Comparison of ENCODE assay signal across 18 mouse cellular contexts in the genomic region with DNA sequence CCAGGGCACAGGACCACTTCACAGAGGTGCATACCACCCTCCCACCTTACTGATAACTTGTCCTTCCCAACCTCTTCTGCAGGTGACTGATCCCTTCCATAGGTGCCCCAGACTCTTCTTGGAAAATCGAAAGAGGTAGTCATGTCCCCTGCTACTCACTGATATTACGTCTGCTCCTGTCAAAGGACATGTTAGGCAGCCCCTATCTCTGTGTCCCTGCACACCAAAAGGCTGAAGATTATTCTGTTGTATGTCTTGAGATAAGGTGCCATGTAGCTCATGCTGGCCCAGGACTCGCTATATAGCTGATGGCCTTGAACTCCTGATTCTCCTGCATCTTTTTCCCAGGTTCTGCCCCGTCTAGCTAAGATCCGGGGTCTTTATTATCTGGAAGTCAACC. TPM values are rescaled to one million over a fixed set of nuclear protein-coding genes. Genes with fewer than 3 reads are reported as not detected.
DNase-seq lines count a peak whose midpoint lies in the region; ATAC-seq and TF ChIP-seq lines count a peak whose summit lies in the region.
"Had no signal": no experiment of that assay in that cellular context is flagged by ENCODE, and none has a peak within 500 bp of the region (broad histone marks: within the 10 kb centered on the region; RNA-seq: fewer than 3 reads in every experiment).

No protein-coding gene starts in this region.

- H3K9me3 ChIP-seq in MEL (replicated peaks; ENCODE audit: insufficient read depth, low read length): no peaks in the 10 kb centered on the region
- H3K9me3 ChIP-seq in liver, embryonic 13.5 days (replicated peaks): no peaks in the 10 kb centered on the region
- H3K9me3 ChIP-seq in liver, postnatal 0 days (ENCODE audit: low read length): no peaks in the 10 kb centered on the region
- H3K9me3 ChIP-seq: embryonic facial prominence, embryonic 12.5 days; forebrain, embryonic 15.5 days; heart, embryonic 13.5 days had no signal

- no peak overlapping the region for H3K9ac ChIP-seq in MEL (ENCODE audit: control insufficient read depth, low read depth, low read length, poor library complexity, severe bottlenecking)
- peak overlapping the region; percentile 15; the same call in 1 of the 2 replicates for H3K9ac ChIP-seq in liver, embryonic 13.5 days
- H3K9ac ChIP-seq in liver, postnatal 0 days (replicated peaks): no peak overlapping the region
- H3K9ac ChIP-seq: embryonic facial prominence, embryonic 12.5 days; forebrain, embryonic 15.5 days; heart, embryonic 13.5 days had no signal

- TF ChIP-seq RAD21 in MEL (IDR thresholded peaks at IDR 0.05; ENCODE audit: low read depth, low read length): no peak

- WGBS in liver, embryonic 13.5 days (ENCODE audit: insufficient replicate concordance): 36% methylated on average over 5 of the region's 5 CpGs
- WGBS in liver, postnatal 0 days (ENCODE audit: insufficient replicate concordance): 60% methylated on average over 5 of the region's 5 CpGs

- peaks cover 0 to 2% of the 10 kb centered on the region in 2 experiments; a peak in 1 of 4 replicates for H3K27me3 ChIP-seq in MEL (ENCODE audit: control insufficient read depth in 1 of 2, insufficient read depth in 2 of 2, low read length in 2 of 2)
- peaks cover 29% of the 10 kb centered on the region for H3K27me3 ChIP-seq in liver, embryonic 13.5 days
- 0 out of 2 replicates have a peak, but pooled peaks cover 6% of the 10 kb centered on the region for H3K27me3 ChIP-seq in liver, postnatal 0 days (ENCODE audit: insufficient read depth, low read length)
- H3K27me3 ChIP-seq: embryonic facial prominence, embryonic 12.5 days; forebrain, embryonic 15.5 days had no signal

- H3K27ac ChIP-seq in MEL (ENCODE audit: control insufficient read depth, low read depth, low read length): no peak overlapping the region
- no peak overlapping the region for H3K27ac ChIP-seq in liver, embryonic 13.5 days
- H3K27ac ChIP-seq in liver, postnatal 0 days (ENCODE audit: low read depth): no peak overlapping the region
- H3K27ac ChIP-seq: embryonic facial prominence, embryonic 12.5 days; forebrain, embryonic 15.5 days; heart, embryonic 13.5 days had no signal

- no peak for TF ChIP-seq CTCF in MEL (IDR thresholded peaks at IDR 0.05 in 2 of 3, conservative IDR thresholded peaks at IDR 0.05 in 1 of 3; ENCODE audit: control insufficient read depth in 1 of 3, insufficient read depth in 1 of 3, low read depth in 2 of 3, low read length in 3 of 3, poor library complexity in 1 of 3, severe bottlenecking in 1 of 3)
- TF ChIP-seq CTCF in liver, postnatal 0 days (IDR thresholded peaks at IDR 0.05; ENCODE audit: low read depth): no peak

- H3K4me1 ChIP-seq in MEL (ENCODE audit: control insufficient read depth in 1 of 2, insufficient read depth in 2 of 2, low read length in 2 of 2): no peaks in the 10 kb centered on the region; a peak in 1 of 4 replicates
- peaks cover 37% of the 10 kb centered on the region for H3K4me1 ChIP-seq in liver, embryonic 13.5 days (replicated peaks)
- H3K4me1 ChIP-seq in liver, postnatal 0 days (ENCODE audit: insufficient read depth): no peaks in the 10 kb centered on the region
- H3K4me1 ChIP-seq: forebrain, embryonic 15.5 days; heart, embryonic 13.5 days had no signal

- TF ChIP-seq POLR2A in MEL (IDR thresholded peaks at IDR 0.05; ENCODE audit: control insufficient read depth in 1 of 2, insufficient read depth in 1 of 2, low read depth in 1 of 2, low read length in 2 of 2, poor library complexity in 1 of 2): no peak

- H3K36me3 ChIP-seq in MEL (ENCODE audit: control insufficient read depth in 1 of 2, insufficient read depth in 2 of 2, low read length in 2 of 2): no peaks in the 10 kb centered on the region
- no peaks in the 10 kb centered on the region for H3K36me3 ChIP-seq in liver, embryonic 13.5 days
- no peaks in the 10 kb centered on the region for H3K36me3 ChIP-seq in liver, postnatal 0 days (replicated peaks; ENCODE audit: insufficient read depth, low read length)
- H3K36me3 ChIP-seq: embryonic facial prominence, embryonic 12.5 days; forebrain, embryonic 15.5 days; heart, embryonic 13.5 days had no signal

- no peaks in the 10 kb centered on the region for H3K79me2 ChIP-seq in MEL (ENCODE audit: control insufficient read depth, insufficient read depth, low read length, poor library complexity)

- H3K4me3 ChIP-seq in MEL (ENCODE audit: control insufficient read depth in 1 of 2, insufficient read depth in 1 of 2, low read depth in 2 of 2, low read length in 2 of 2): no peak overlapping the region
- H3K4me3 ChIP-seq in liver, embryonic 13.5 days (replicated peaks): no peak overlapping the region
- no peak overlapping the region for H3K4me3 ChIP-seq in liver, postnatal 0 days (ENCODE audit: low read depth, low read length)
- H3K4me3 ChIP-seq: embryonic facial prominence, embryonic 12.5 days; forebrain, embryonic 15.5 days; heart, embryonic 13.5 days had no signal

- peak in 1 of 2 experiments; percentile 46; a peak in 1 of 4 replicates for TF ChIP-seq EP300 in MEL (IDR thresholded peaks at IDR 0.05; ENCODE audit: low read depth in 1 of 2, low read length in 2 of 2)
- TF ChIP-seq EP300 in liver, postnatal 0 days (IDR thresholded peaks at IDR 0.05; ENCODE audit: low read depth): peak; percentile 49; the same call in 1 of the 2 replicates

- peak overlapping the region; percentile 29 for H3K4me2 ChIP-seq in liver, embryonic 13.5 days
- no peak overlapping the region for H3K4me2 ChIP-seq in liver, postnatal 0 days (ENCODE audit: low read depth, low read length)
- H3K4me2 ChIP-seq: embryonic facial prominence, embryonic 12.5 days; forebrain, embryonic 15.5 days; heart, embryonic 13.5 days had no signal

- DNase-seq in MEL (ENCODE audit: low read depth, low spot score): no peak
- DNase-seq in c-Kit-positive CD71-positive TER-119-positive erythroid progenitor cells, embryonic 14.5 days (ENCODE audit: low spot score): peak; percentile 33
- DNase-seq in liver, embryonic 13.5 days: peak; percentile 50
- DNase-seq in liver, postnatal 0 days: no peak
- DNase-seq in left cerebral cortex, adult 9 months (ENCODE audit: low spot score in 2 of 2): no peak
- DNase-seq in lung, postnatal 25 days (ENCODE audit: low spot score): no peak
- no peak for DNase-seq in layer of hippocampus, adult 18-20 months (ENCODE audit: low spot score in 2 of 2)
- DNase-seq: adrenal gland, adult 2 months; adrenal gland, postnatal 25 days; cerebellum, adult 11 months; cerebellum, adult 8-10 months; cerebellum, postnatal 14 days; gastrocnemius, postnatal 14 days; heart, postnatal 36 days had no signal

- peak; percentile 92 for ATAC-seq in liver, embryonic 13.5 days (ENCODE audit: low read depth)
- no peak for ATAC-seq in liver, postnatal 0 days
- ATAC-seq: forebrain, embryonic 15.5 days; hindbrain, embryonic 16.5 days had no signal

TF ChIP-seq in MEL, 35 proteins besides CTCF, POLR2A, EP300 and RAD21:
- TF ChIP-seq TCF12 (IDR thresholded peaks at IDR 0.05; ENCODE audit: low read depth, low read length): peak; percentile 24; the same call in 1 of the 2 replicates
- TF ChIP-seq JUND (IDR thresholded peaks at IDR 0.05; ENCODE audit: low read depth, low read length): no peak
- TF ChIP-seq GATA1 (IDR thresholded peaks at IDR 0.05; ENCODE audit: low read depth, low read length): peak; percentile 40
- TF ChIP-seq MYC (IDR thresholded peaks at IDR 0.05; ENCODE audit: low read depth, low read length): no peak
- no peak for TF ChIP-seq USF1 (IDR thresholded peaks at IDR 0.05; ENCODE audit: low read depth, low read length)
- no peak for TF ChIP-seq TAL1 (IDR thresholded peaks at IDR 0.05; ENCODE audit: low read length)
TF ChIP-seq in MEL: peak in this region for 2.

RNA-seq across cellular contexts. Expression of gene Eri3, which starts 24.2 kb away (rescaled TPM):
- total RNA-seq in MEL (2012; rRNA removed): 34.9 and 36.7 TPM in 2 replicates
- polyA plus RNA-seq in MEL (2012; ENCODE audit: insufficient read depth in 1 of 2, insufficient read length in 2 of 2, low read depth in 1 of 2, low replicate concordance in 2 of 2, missing spikeins in 1 of 2): 10 to 100 TPM in 1 of 2 experiments, not detected in 1; 63.9 TPM
- 40.1 and 40.3 TPM in 2 replicates for polyA plus RNA-seq in liver, embryonic 13.5 days (2015; fragmentation: Nextera tagmentation; extraction: Ambion mirVana)
- 27.8 and 30.5 TPM in 2 replicates for polyA plus RNA-seq in liver, postnatal 0 days (2015; fragmentation: Nextera tagmentation; extraction: Ambion mirVana)
- total RNA-seq in layer of hippocampus, adult 18-20 months (2021): 100 to 1,000 TPM; 200 to 214 TPM

RNA-seq across cellular contexts. Expression of gene Rnf220, which starts 29.1 kb away (rescaled TPM):
- total RNA-seq in MEL (2012; rRNA removed): 111 and 121 TPM in 2 replicates
- polyA plus RNA-seq in MEL (2012; ENCODE audit: insufficient read depth in 1 of 2, insufficient read length in 2 of 2, low read depth in 1 of 2, low replicate concordance in 2 of 2, missing spikeins in 1 of 2): 100 to 1,000 TPM in 1 of 2 experiments, not detected in 1; 201 TPM
- 31.6 and 34.2 TPM in 2 replicates for polyA plus RNA-seq in liver, embryonic 13.5 days (2015; fragmentation: Nextera tagmentation; extraction: Ambion mirVana)
- polyA plus RNA-seq in liver, postnatal 0 days (2015; fragmentation: Nextera tagmentation; extraction: Ambion mirVana): 17.3 and 18.7 TPM in 2 replicates
- 100 to 1,000 TPM; 188 to 194 TPM for total RNA-seq in layer of hippocampus, adult 18-20 months (2021)

Comparison
In these comparisons a context has a peak if more than half of its experiments do, and no peak if none do; other contexts are left out.
1. DNase-seq: peak in c-Kit-positive CD71-positive TER-119-positive erythroid progenitor cells, embryonic 14.5 days (single experiment) and liver, embryonic 13.5 days (single experiment); none in MEL (single experiment), liver, postnatal 0 days (single experiment), left cerebral cortex, adult 9 months (0 of 2), lung, postnatal 25 days (single experiment) and layer of hippocampus, adult 18-20 months (0 of 2).